Mouse (Mus musculus): ENCODE measurements around the gene Mrpl14.

GRCm38 (mm10) chr17:45734881-45735280 lies 48.8 kb downstream of the Mrpl14 start:
- TF ChIP-seq CTCF (IDR thresholded peaks at IDR 0.05; ENCODE audit: low read depth) (no peak), EP300 (IDR thresholded peaks at IDR 0.05; ENCODE audit: low read depth) (no peak)
